Mouse (Mus musculus) forebrain, embryonic 13.5 days (tissue): ENCODE measurements around the gene Mfsd4b2. TPM values are rescaled to one million over a fixed set of nuclear protein-coding genes. Genes with fewer than 3 reads are reported as not detected.
A peak's percentile ranks its signal among the peaks of the same experiment; 100 is the strongest.
"Not testable (repeated sequence)": the region's sequence is repeated elsewhere in the genome, so short reads cannot be mapped to it uniquely, and the experiment has no call there.

Experiments used
- ATAC-seq: fragments of 200-750 bp; cut with Nextera tagmentation; 2 replicates; pipeline ENCODE4 v1.8.0; 2017
- H3K27ac ChIP-seq: fragments of 300-500 bp; sonication (generic); 2 replicates; pipeline ENCODE4 v1.5.1; 2015; ENCODE audit warnings: inconsistent platforms, mild to moderate bottlenecking, moderate library complexity
- H3K27me3 ChIP-seq: fragments of 300-500 bp; sonication (generic); 2 replicates; pipeline ENCODE4 v1.6.1; 2015; ENCODE audit warnings: mild to moderate bottlenecking, inconsistent platforms
- H3K36me3 ChIP-seq: fragments of 300-500 bp; sonication (generic); 2 replicates; pipeline ENCODE4 v1.6.1; 2015; ENCODE audit warnings: mild to moderate bottlenecking, inconsistent platforms; ENCODE audit not compliant: poor library complexity, severe bottlenecking
- H3K4me1 ChIP-seq: fragments of 300-500 bp; sonication (generic); 2 replicates; pipeline ENCODE4 v1.6.1; 2015; ENCODE audit warnings: inconsistent platforms
- H3K4me2 ChIP-seq: fragments of 300-500 bp; sonication (generic); 2 replicates; pipeline ENCODE4 v1.6.1; 2015; ENCODE audit warnings: inconsistent platforms, mild to moderate bottlenecking, moderate library complexity
- H3K4me3 ChIP-seq: fragments of 300-500 bp; sonication (generic); 2 replicates; pipeline ENCODE4 v1.5.1; 2015; ENCODE audit warnings: mild to moderate bottlenecking, inconsistent platforms
- H3K9ac ChIP-seq: fragments of 300-500 bp; sonication (generic); 2 replicates; pipeline ENCODE4 v1.6.1; 2015; ENCODE audit warnings: mild to moderate bottlenecking, inconsistent platforms
- H3K9me3 ChIP-seq: fragments of 300-500 bp; sonication (generic); replicated peaks from 2 replicates; pipeline ENCODE4 v1.6.1; 2016; ENCODE audit warnings: inconsistent platforms
- WGBS: fragments of 180-500 bp; shearing (Covaris S2); methylation state at CpG from one replicate; pipeline ENCODE4 v1.1.7; 2015; 5-methylcytosine and 5-hydroxymethylcytosine counted together
- polyA plus RNA-seq: library from polyadenylated mRNA; unstranded; fragments of >200 nt; fragmentation: Nextera tagmentation; extraction: Ambion mirVana; gene quantifications from 2 replicates; pipeline ENCODE4 v1.2.1, GENCODE M21; 2015

Gene Mfsd4b2
- polyA plus RNA-seq = not detected in 2 replicates

GRCm38 (mm10) chr10:39926616-39927139 is at the start of gene Mfsd4b2:
Gene Mfsd4b2 (minus strand): TSS chr10:39926923.
- H3K4me2 ChIP-seq = peak within 1 kb of the TSS; percentile 78
- WGBS = under 1% methylated on average over 38 of the region's 41 CpGs

GRCm38 (mm10) chr10:39975771-39976170 is 49.0 kb upstream of the Mfsd4b2 start:
- Histone ChIP-seq H3K9ac (no peak overlapping the region), H3K27me3 (no peaks in the 10 kb centered on the region), H3K4me3 (no peak overlapping the region), H3K9me3 (peaks cover 10% of the 10 kb centered on the region; the same call in 1 of the 2 replicates), H3K4me1 (no peaks in the 10 kb centered on the region), H3K27ac (no peak overlapping the region), H3K4me2 (no peak overlapping the region), H3K36me3 (0 out of 2 replicates have a peak, but pooled peaks cover 2% of the 10 kb centered on the region)
- no peak for ATAC-seq
- 38% methylated on average over 2 of the region's 2 CpGs for WGBS

More at GRCm38 (mm10) chr10:39926616-39927139, at the start of gene Mfsd4b2:
- no peaks in the 10 kb centered on the region for H3K9me3 ChIP-seq
- H3K4me3 ChIP-seq = peak within 1 kb of the TSS; percentile 44
- peaks cover 22% of the 10 kb centered on the region for H3K27me3 ChIP-seq
- H3K9ac ChIP-seq = peak within 1 kb of the TSS; percentile 66
- H3K4me1 ChIP-seq = 0 out of 2 replicates have a peak, but pooled peaks cover 5% of the 10 kb centered on the region
- no peaks in the 10 kb centered on the region for H3K36me3 ChIP-seq
- ATAC-seq = peak; percentile 45; the same call in 1 of the 2 replicates
- no peak within 1 kb of the TSS for H3K27ac ChIP-seq

DNA sequence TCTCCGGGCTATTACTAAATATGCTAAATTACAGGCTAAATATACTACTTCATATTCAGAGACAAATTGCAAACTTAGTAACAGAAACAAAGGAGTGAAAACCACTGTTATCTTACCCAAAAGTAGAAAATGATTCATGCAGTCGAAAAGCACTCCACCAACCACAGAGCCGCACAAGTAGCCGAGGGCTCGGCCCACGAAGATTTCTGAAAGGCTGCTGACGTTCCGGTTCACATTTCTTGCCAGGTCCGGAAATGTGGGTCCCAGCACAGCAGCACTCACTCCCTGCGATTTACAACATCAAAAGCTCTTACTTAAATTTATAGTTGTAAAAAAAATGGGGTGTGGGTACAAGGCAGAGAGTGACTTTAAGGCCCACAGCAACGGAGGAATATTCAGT is 48.3 kb upstream of the Mfsd4b2 start:
- no peak overlapping the region for H3K27ac ChIP-seq
- no peak overlapping the region for H3K4me2 ChIP-seq
- ATAC-seq = no peak
- H3K4me3 ChIP-seq = no peak overlapping the region
- 74% methylated on average over 11 of the region's 11 CpGs for WGBS
- H3K36me3 ChIP-seq = 0 out of 2 replicates have a peak, but pooled peaks cover 2% of the 10 kb centered on the region
- no peaks in the 10 kb centered on the region for H3K4me1 ChIP-seq
- no peaks in the 10 kb centered on the region for H3K27me3 ChIP-seq
- H3K9me3 ChIP-seq = peaks cover 10% of the 10 kb centered on the region; the same call in 1 of the 2 replicates
- H3K9ac ChIP-seq = no peak overlapping the region

DNA sequence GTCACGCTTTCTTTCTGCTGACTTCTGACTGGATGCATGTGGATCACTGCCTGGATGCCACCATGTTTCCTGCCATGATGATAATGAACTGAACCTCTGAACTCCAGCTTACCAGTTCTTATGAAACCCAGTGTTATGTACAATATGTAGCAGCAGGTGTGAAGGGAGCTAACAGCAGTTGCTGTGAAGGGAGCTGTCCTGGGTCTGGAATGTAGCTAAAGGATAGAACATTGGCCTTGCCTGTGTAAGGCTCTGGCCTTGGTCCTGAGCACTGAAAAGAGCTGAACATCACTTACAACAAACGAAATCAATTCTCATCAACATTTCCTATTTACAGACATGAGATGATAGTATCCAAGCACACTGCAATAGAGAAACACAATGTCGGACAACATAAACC is 40.8 kb upstream of the Mfsd4b2 start:
- Histone ChIP-seq H3K27ac (no peak overlapping the region), H3K9me3 (no peaks in the 10 kb centered on the region), H3K4me2 (no peak overlapping the region), H3K9ac (no peak overlapping the region), H3K27me3 (no peaks in the 10 kb centered on the region), H3K4me3 (no peak overlapping the region), H3K4me1 (no peaks in the 10 kb centered on the region), H3K36me3 (no peaks in the 10 kb centered on the region)
- 86% methylated on average over 3 of the region's 3 CpGs for WGBS
- ATAC-seq = no peak

DNA sequence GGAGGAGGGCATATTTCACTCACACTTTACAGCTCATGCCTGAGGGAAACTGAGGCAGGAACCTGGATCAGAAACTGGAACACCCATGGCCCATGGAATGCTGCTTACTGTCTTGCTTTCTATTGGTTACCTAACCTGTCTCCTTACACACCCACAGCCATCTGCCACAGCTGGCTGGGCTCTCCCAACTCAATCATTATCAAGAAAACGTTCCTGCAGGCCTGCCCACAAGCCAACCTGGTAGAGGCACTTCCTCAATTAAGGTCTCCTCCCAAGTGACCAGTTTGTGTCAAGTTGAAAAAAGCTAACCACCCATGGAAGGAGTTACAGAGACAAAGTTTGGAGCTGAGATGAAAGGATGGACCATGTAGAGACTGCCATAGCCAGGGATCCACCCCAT is 35.2 kb upstream of the Mfsd4b2 start:
- WGBS = 73% methylated on average over 1 of the region's 1 CpGs
- Histone ChIP-seq H3K9ac (no peak overlapping the region), H3K4me1 (peaks cover 7% of the 10 kb centered on the region; the same call in 1 of the 2 replicates), H3K27me3 (no peaks in the 10 kb centered on the region), H3K36me3 (no peaks in the 10 kb centered on the region), H3K9me3 (no peaks in the 10 kb centered on the region), H3K4me3 (no peak overlapping the region), H3K27ac (no peak overlapping the region), H3K4me2 (no peak overlapping the region)
- no peak for ATAC-seq

GRCm38 (mm10) chr10:39960441-39960822 is 33.7 kb upstream of the Mfsd4b2 start:
- no peaks in the 10 kb centered on the region for H3K36me3 ChIP-seq
- no peaks in the 10 kb centered on the region for H3K9me3 ChIP-seq
- peak overlapping the region; percentile 48; the same call in 1 of the 2 replicates for H3K4me3 ChIP-seq
- peaks cover 7% of the 10 kb centered on the region; the same call in 1 of the 2 replicates for H3K4me1 ChIP-seq
- ATAC-seq = peak; percentile 73
- H3K9ac ChIP-seq = no peak overlapping the region
- peak overlapping the region; percentile 85 for H3K4me2 ChIP-seq
- WGBS = 40% methylated on average over 11 of the region's 11 CpGs
- no peaks in the 10 kb centered on the region for H3K27me3 ChIP-seq
- no peak overlapping the region for H3K27ac ChIP-seq

- Histone ChIP-seq H3K9ac (peak within 1 kb of the TSS; percentile 62), H3K9me3 (no peaks in the 10 kb centered on the region), H3K4me1 (peaks cover 7% of the 10 kb centered on the region; the same call in 1 of the 2 replicates), H3K27ac (no peak within 1 kb of the TSS), H3K36me3 (no peaks in the 10 kb centered on the region), H3K4me3 (peak within 1 kb of the TSS; percentile 48), H3K4me2 (peak within 1 kb of the TSS; percentile 85), H3K27me3 (no peaks in the 10 kb centered on the region)
- peak; percentile 99 for ATAC-seq
- WGBS = under 1% methylated on average over 38 of the region's 38 CpGs
Observed at GRCm38 (mm10) chr10:39959761-39960440, 33.2 kb upstream of the Mfsd4b2 start, which contains the start of gene Mfsd4b3. Gene Mfsd4b3 (minus strand): TSS chr10:39960153.

GRCm38 (mm10) chr10:39958266-39958665 is 31.5 kb upstream of the Mfsd4b2 start:
- H3K4me1 ChIP-seq = peaks cover 7% of the 10 kb centered on the region; the same call in 1 of the 2 replicates
- H3K9ac ChIP-seq = no peak overlapping the region
- no peak overlapping the region for H3K4me3 ChIP-seq
- ATAC-seq = no peak
- H3K9me3 ChIP-seq = no peaks in the 10 kb centered on the region
- H3K36me3 ChIP-seq = no peaks in the 10 kb centered on the region
- no peak overlapping the region for H3K4me2 ChIP-seq
- no peak overlapping the region for H3K27ac ChIP-seq
- WGBS = 73% methylated on average over 4 of the region's 4 CpGs
- no peaks in the 10 kb centered on the region for H3K27me3 ChIP-seq

- WGBS = 64% methylated on average over 2 of the region's 2 CpGs
- no peak overlapping the region for H3K9ac ChIP-seq
- H3K36me3 ChIP-seq = no peaks in the 10 kb centered on the region
- no peak overlapping the region for H3K4me2 ChIP-seq
- no peak for ATAC-seq
- no peaks in the 10 kb centered on the region for H3K9me3 ChIP-seq
- H3K27me3 ChIP-seq = no peaks in the 10 kb centered on the region
- H3K4me1 ChIP-seq = peaks cover 7% of the 10 kb centered on the region; the same call in 1 of the 2 replicates
- no peak overlapping the region for H3K4me3 ChIP-seq
- H3K27ac ChIP-seq = no peak overlapping the region
Observed at GRCm38 (mm10) chr10:39956340-39956878, 29.7 kb upstream of the Mfsd4b2 start.

- Histone ChIP-seq H3K9ac (no peak overlapping the region), H3K4me2 (no peak overlapping the region), H3K4me3 (no peak overlapping the region), H3K36me3 (no peaks in the 10 kb centered on the region), H3K4me1 (peaks cover 4% of the 10 kb centered on the region; the same call in 1 of the 2 replicates), H3K27ac (no peak overlapping the region), H3K9me3 (no peaks in the 10 kb centered on the region), H3K27me3 (no peaks in the 10 kb centered on the region)
- 85% methylated on average over 2 of the region's 2 CpGs for WGBS
- no peak for ATAC-seq
Observed at GRCm38 (mm10) chr10:39955163-39955562, 28.4 kb upstream of the Mfsd4b2 start.

DNA sequence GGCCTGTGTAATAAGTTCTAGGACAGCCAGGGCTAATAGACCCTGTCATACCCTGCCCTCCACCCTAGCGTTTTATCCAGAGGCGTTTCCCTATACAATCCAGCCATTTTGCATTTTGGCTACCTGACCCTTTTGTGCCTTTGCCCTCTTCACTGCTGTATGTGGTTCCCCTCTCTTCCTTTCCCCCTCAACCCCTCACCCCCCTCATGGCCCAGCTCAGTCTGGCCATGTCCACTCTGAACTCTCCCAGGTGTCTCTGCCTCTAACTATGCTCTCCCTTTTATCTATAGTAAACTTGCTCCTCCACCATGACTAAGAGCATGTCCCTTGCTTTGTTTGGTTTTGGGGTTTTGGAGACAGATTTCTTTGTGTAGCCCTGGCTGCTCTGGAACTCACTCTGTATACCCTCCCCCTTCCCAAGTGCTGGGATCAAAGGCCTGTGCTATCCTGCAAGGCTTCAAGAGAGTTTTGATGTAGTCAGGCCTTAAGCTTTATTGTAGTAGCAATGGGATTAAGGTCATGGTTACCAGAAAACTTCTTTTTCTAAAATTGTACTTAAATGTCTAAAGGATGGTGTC is 22.7 kb upstream of the Mfsd4b2 start:
- Histone ChIP-seq H3K9ac (no peak overlapping the region), H3K36me3 (no peaks in the 10 kb centered on the region), H3K27me3 (no peaks in the 10 kb centered on the region), H3K4me2 (no peak overlapping the region), H3K9me3 (no peaks in the 10 kb centered on the region), H3K4me3 (no peak overlapping the region), H3K4me1 (no peaks in the 10 kb centered on the region), H3K27ac (no peak overlapping the region)
- no peak for ATAC-seq
- WGBS = 92% methylated on average over 2 of the region's 2 CpGs

DNA sequence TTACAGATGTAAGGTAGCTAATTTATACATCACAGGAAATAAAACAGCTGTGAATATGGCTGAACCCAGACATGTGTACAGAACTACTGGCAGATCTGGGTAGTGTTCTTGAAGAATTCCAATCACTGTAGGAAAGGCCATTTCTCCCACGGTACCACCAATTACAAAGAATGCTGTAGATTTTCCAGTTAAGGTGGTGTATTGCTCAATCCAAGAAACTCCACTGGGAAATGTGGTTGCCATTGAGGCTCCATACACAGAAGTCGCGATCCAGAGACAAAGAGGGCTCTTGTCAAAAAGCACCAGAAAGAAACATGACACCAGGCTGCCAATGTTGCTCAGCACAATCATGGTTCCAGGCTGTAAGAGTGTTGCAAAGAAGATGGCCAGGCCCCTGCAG is 20.5 kb upstream of the Mfsd4b2 start:
- H3K27me3 ChIP-seq, H3K4me2 ChIP-seq, H3K27ac ChIP-seq, H3K4me1 ChIP-seq, H3K9me3 ChIP-seq, H3K4me3 ChIP-seq, ATAC-seq, H3K9ac ChIP-seq, H3K36me3 ChIP-seq: not testable (repeated sequence)
- 84% methylated on average over 3 of the region's 3 CpGs for WGBS
